Mouse (Mus musculus): ENCODE results near the gene Emsy. TPM values are rescaled to one million over a fixed set of nuclear protein-coding genes. Genes with fewer than 3 reads are reported as not detected.

The Emsy gene
- total RNA-seq (2021) = 10 to 100 TPM; 18.6 to 19.3 TPM
- long read RNA-seq, experiment 1, partial matches to known transcripts = 3 of 9 reads
- long read RNA-seq, experiment 1, other reads (novel, unspliced or antisense) = 6 of 9 reads
- long read RNA-seq, experiment 2, full-length matches to known transcripts = 1 of 3 reads
- long read RNA-seq, experiment 2, partial matches to known transcripts = 0 of 3 reads
- long read RNA-seq, experiment 2, other reads (novel, unspliced or antisense) = 2 of 3 reads

GRCm38 (mm10) chr7:98656531-98657221 lies at the start of gene Emsy:
Emsy (minus strand) TSS chr7:98656783.
- DNase-seq = peak; percentile 96

GRCm38 (mm10) chr7:98704276-98704675 lies 47.7 kb upstream of the Emsy start:
- no peak for DNase-seq

- no peak for DNase-seq
Measured at GRCm38 (mm10) chr7:98703365-98703881, 46.8 kb upstream of the Emsy start.

- DNase-seq = peak; percentile 99
Measured at GRCm38 (mm10) chr7:98702283-98703240, 46.0 kb upstream of the Emsy start, which contains the start of gene Thap12. Thap12 (plus strand) TSS chr7:98703103.

GRCm38 (mm10) chr7:98701771-98702170 lies 45.2 kb upstream of the Emsy start:
- no peak for DNase-seq

GRCm38 (mm10) chr7:98698590-98698989 lies 42.0 kb upstream of the Emsy start:
- no peak for DNase-seq

GRCm38 (mm10) chr7:98698041-98698440 lies 41.5 kb upstream of the Emsy start:
- no peak for DNase-seq

- DNase-seq = no peak
Measured at GRCm38 (mm10) chr7:98697496-98697895, 40.9 kb upstream of the Emsy start.

GRCm38 (mm10) chr7:98694046-98694445 lies 37.5 kb upstream of the Emsy start:
- DNase-seq = no peak

GRCm38 (mm10) chr7:98692761-98693546 lies 36.4 kb upstream of the Emsy start:
- DNase-seq = peak; percentile 22

- no peak for DNase-seq
Measured at GRCm38 (mm10) chr7:98690831-98691230, 34.2 kb upstream of the Emsy start.

- no peak for DNase-seq
Measured at GRCm38 (mm10) chr7:98690126-98690525, 33.5 kb upstream of the Emsy start.

GRCm38 (mm10) chr7:98685895-98686294 lies 29.3 kb upstream of the Emsy start:
- peak; percentile 33 for DNase-seq

GRCm38 (mm10) chr7:98682821-98683220 lies 26.2 kb upstream of the Emsy start:
- DNase-seq = no peak

- DNase-seq = no peak
Measured at GRCm38 (mm10) chr7:98680691-98681090, 24.1 kb upstream of the Emsy start.

- no peak for DNase-seq
Measured at GRCm38 (mm10) chr7:98678441-98678840, 21.9 kb upstream of the Emsy start.

- DNase-seq = no peak
Measured at GRCm38 (mm10) chr7:98677511-98677910, 20.9 kb upstream of the Emsy start.

GRCm38 (mm10) chr7:98674344-98674743 lies 17.8 kb upstream of the Emsy start:
- no peak for DNase-seq

GRCm38 (mm10) chr7:98672241-98672955 lies 15.8 kb upstream of the Emsy start:
- DNase-seq = peak; percentile 78

GRCm38 (mm10) chr7:98671416-98671815 lies 14.8 kb upstream of the Emsy start:
- no peak for DNase-seq

- no peak for DNase-seq
Measured at GRCm38 (mm10) chr7:98670831-98671230, 14.2 kb upstream of the Emsy start.
